Mouse (Mus musculus) CH12.LX (cell line): ENCODE results near the gene Zfp827. TPM values are rescaled to one million over a fixed set of nuclear protein-coding genes. Genes with fewer than 3 reads are reported as not detected.

Experiments
- DNase-seq: peaks from one replicate; pipeline ENCODE4 v3.0.0-alpha.2; 2013; ENCODE audit errors: extremely low read depth
- H3K27ac ChIP-seq: 2 replicates; pipeline ENCODE4 v1.5.1; 2012; ENCODE audit warnings: low read depth, mild to moderate bottlenecking, control low read depth, moderate library complexity; ENCODE audit not compliant: insufficient read depth
- H3K27me3 ChIP-seq: replicated peaks from 2 replicates; pipeline ENCODE3; 2012; ENCODE audit warnings: inconsistent platforms
- H3K36me3 ChIP-seq, 2 experiments: replicated peaks in 1 of 2; 2 replicates each; pipeline versions ENCODE3 to v1.6.1; 2012; ENCODE audit warnings: inconsistent platforms in 1 of 2, low read length in 1 of 2, mild to moderate bottlenecking in 1 of 2, mixed read lengths in 1 of 2, moderate library complexity in 1 of 2; ENCODE audit not compliant: control insufficient read depth in 1 of 2, insufficient read depth in 1 of 2
- H3K4me1 ChIP-seq, 2 experiments: 2 replicates each; pipeline ENCODE4 v1.6.1; 2012; ENCODE audit warnings: inconsistent platforms in 1 of 2, moderate library complexity in 1 of 2; ENCODE audit not compliant: insufficient read depth in 2 of 2, control insufficient read depth in 1 of 2
- H3K4me2 ChIP-seq: 2 replicates; pipeline ENCODE4 v1.6.1; 2012; ENCODE audit warnings: low read depth, mild to moderate bottlenecking, control low read depth; ENCODE audit not compliant: poor library complexity, insufficient read depth, severe bottlenecking
- H3K4me3 ChIP-seq, 3 experiments: fragments of 150-350 bp in 1 of 3; sonication (generic) in 1 of 3; replicated peaks in 1 of 3; 2 replicates each; pipeline versions ENCODE3 to v1.5.1; 2011 to 2012; ENCODE audit warnings: low read depth in 2 of 3, low read length in 2 of 3, mild to moderate bottlenecking in 2 of 3, moderate library complexity in 2 of 3, control low read depth in 1 of 3, improper control_type of control experiment in 1 of 3, inconsistent platforms in 1 of 3, mixed read lengths in 1 of 3; ENCODE audit not compliant: poor library complexity in 1 of 3
- H3K79me2 ChIP-seq: replicated peaks from 2 replicates; pipeline ENCODE4 v1.6.1; 2012; ENCODE audit warnings: mild to moderate bottlenecking, moderate library complexity; ENCODE audit not compliant: control insufficient read depth, poor library complexity, insufficient read depth, severe bottlenecking; ENCODE audit errors: extremely low read depth
- H3K9ac ChIP-seq: 2 replicates; pipeline ENCODE4 v1.6.1; 2012; ENCODE audit warnings: low read depth, mild to moderate bottlenecking, control low read depth, moderate library complexity; ENCODE audit not compliant: insufficient read depth
- H3K9me3 ChIP-seq: replicated peaks from 2 replicates; pipeline ENCODE3; 2012; ENCODE audit warnings: low read length, inconsistent platforms, mixed read lengths
- BHLHE40 ChIP-seq: IDR thresholded peaks from 2 replicates; pipeline ENCODE4 v1.6.1; 2011; ENCODE audit warnings: mild to moderate bottlenecking, low read depth, low read length, improper control_type of control experiment
- CHD1 ChIP-seq: IDR thresholded peaks from 2 replicates; pipeline ENCODE4 v1.6.1; 2012; ENCODE audit warnings: low read depth, low read length, improper control_type of control experiment, inconsistent platforms
- ETS1 ChIP-seq: conservative IDR thresholded peaks from 2 replicates; pipeline ENCODE4 v1.6.1; 2012; ENCODE audit warnings: low read depth, mild to moderate bottlenecking, inconsistent platforms, low read length, improper control_type of control experiment, moderate library complexity
- HCFC1 ChIP-seq: IDR thresholded peaks from 2 replicates; pipeline ENCODE4 v1.6.1; 2012; ENCODE audit warnings: low read depth, mild to moderate bottlenecking, inconsistent platforms, low read length, improper control_type of control experiment
- JUND ChIP-seq: conservative IDR thresholded peaks from 2 replicates; pipeline ENCODE4 v1.6.1; 2011; ENCODE audit warnings: low read depth, low read length, improper control_type of control experiment
- KAT2A ChIP-seq: IDR thresholded peaks from 2 replicates; pipeline ENCODE4 v1.6.1; 2012; ENCODE audit warnings: low read length, improper control_type of control experiment, inconsistent platforms; ENCODE audit not compliant: insufficient replicate concordance
- MAX ChIP-seq: IDR thresholded peaks from 2 replicates; pipeline ENCODE4 v1.6.1; 2011; ENCODE audit warnings: low read length, improper control_type of control experiment
- MAZ ChIP-seq: IDR thresholded peaks from 2 replicates; pipeline ENCODE4 v1.6.1; 2012; ENCODE audit warnings: low read depth, mild to moderate bottlenecking, inconsistent platforms, low read length, improper control_type of control experiment, moderate library complexity
- MEF2A ChIP-seq: IDR thresholded peaks from 2 replicates; pipeline ENCODE4 v1.6.1; 2014; ENCODE audit warnings: low read depth, mild to moderate bottlenecking, inconsistent platforms, low read length, improper control_type of control experiment, borderline replicate concordance
- MYC ChIP-seq: IDR thresholded peaks from 2 replicates; pipeline ENCODE4 v1.6.1; 2011; ENCODE audit warnings: low read depth, mild to moderate bottlenecking, improper control_type of control experiment, low read length
- NELFE ChIP-seq: IDR thresholded peaks from 2 replicates; pipeline ENCODE4 v1.6.1; 2011; ENCODE audit warnings: low read depth, low read length, improper control_type of control experiment
- NRF1 ChIP-seq: IDR thresholded peaks from 2 replicates; pipeline ENCODE4 v1.6.1; 2014; ENCODE audit warnings: low read depth, mild to moderate bottlenecking, inconsistent platforms, low read length, improper control_type of control experiment, moderate library complexity
- PAX5 ChIP-seq: IDR thresholded peaks from 2 replicates; pipeline ENCODE4 v1.6.1; 2012; ENCODE audit warnings: low read length, inconsistent platforms, mixed read lengths
- POLR2A ChIP-seq: IDR thresholded peaks from 2 replicates; pipeline ENCODE4 v1.6.1; 2011; ENCODE audit warnings: low read depth, mild to moderate bottlenecking, improper control_type of control experiment, low read length
- POLR2AphosphoS2 ChIP-seq: IDR thresholded peaks from 2 replicates; pipeline ENCODE4 v1.6.1; 2011; ENCODE audit warnings: low read depth, low read length, improper control_type of control experiment
- SIN3A ChIP-seq: IDR thresholded peaks from 2 replicates; pipeline ENCODE4 v1.6.1; 2012; ENCODE audit warnings: low read length, improper control_type of control experiment, inconsistent platforms
- SMC3 ChIP-seq: IDR thresholded peaks from 2 replicates; pipeline ENCODE4 v1.6.1; 2011; ENCODE audit warnings: low read depth, low read length, improper control_type of control experiment
- UBTF ChIP-seq: IDR thresholded peaks from 2 replicates; pipeline ENCODE4 v1.6.1; 2012; ENCODE audit warnings: low read depth, mild to moderate bottlenecking, inconsistent platforms, low read length, improper control_type of control experiment, moderate library complexity
- USF1 ChIP-seq: IDR thresholded peaks from 2 replicates; pipeline ENCODE4 v1.6.1; 2014; ENCODE audit warnings: low read depth, mild to moderate bottlenecking, inconsistent platforms, low read length, improper control_type of control experiment
- ZC3H11A ChIP-seq: IDR thresholded peaks from 2 replicates; pipeline ENCODE4 v1.6.1; 2012; ENCODE audit warnings: low read depth, mild to moderate bottlenecking, inconsistent platforms, low read length, improper control_type of control experiment
- ZKSCAN1 ChIP-seq: IDR thresholded peaks from 2 replicates; pipeline ENCODE4 v1.6.1; 2012; ENCODE audit warnings: low read depth, inconsistent platforms, low read length, improper control_type of control experiment, borderline replicate concordance
- ZMIZ1 ChIP-seq: IDR thresholded peaks from 2 replicates; pipeline ENCODE4 v1.6.1; 2012; ENCODE audit warnings: low read depth, mild to moderate bottlenecking, inconsistent platforms, low read length, improper control_type of control experiment
- ZNF384 ChIP-seq: IDR thresholded peaks from 2 replicates; pipeline ENCODE4 v1.6.1; 2012; ENCODE audit warnings: low read depth, low read length, improper control_type of control experiment, inconsistent platforms
- dilution Hi-C: fragments of 300-500 bp; cut with MboI; formaldehyde crosslinking; loops from 2 replicates; pipeline ENCODE4 v1.14.3; 2020; ENCODE audit warnings: low sequenced_read_pairs; ENCODE audit not compliant: extremely low pct_unique_long_range_greater_than_20kb, extremely low pct_ligation_motif_present
- in situ Hi-C: fragments of 300-500 bp; cut with MboI; formaldehyde crosslinking; loops from 3 replicates; pipeline ENCODE4 v1.14.3; 2019; ENCODE audit warnings: low sequenced_read_pairs, low pct_ligation_motif_present, low pct_unique_long_range_greater_than_20kb, mixed read lengths
- polyA plus RNA-seq: library from polyadenylated mRNA; unstranded; fragments of >175 nt; gene quantifications from 2 replicates; pipeline ENCODE4 v1.2.1, GENCODE M21; 2012; ENCODE audit warnings: low read depth; ENCODE audit not compliant: insufficient read length
- total RNA-seq, 2 experiments: library from RNA; depleted of rRNA; stranded (reverse); fragments of 300-350 nt in 1 of 2; fragments of >200 nt in 1 of 2; gene quantifications; 2 replicates each; pipeline ENCODE4 v1.2.3; 2012 to 2014

Zfp827 gene
- total and polyA plus RNA-seq, 3 experiments: 4.3 to 11.1 (median 7.8) TPM

GRCm38 (mm10) chr8:79175991-79176390 lies 147.8 kb downstream of the Zfp827 start:
- dilution Hi-C loops: no loop called here
- Histone ChIP-seq H3K79me2 (no peaks in the 10 kb centered on the region), H3K4me3 (no peak overlapping the region), H3K4me2 (no peak overlapping the region), H3K4me1 (peaks cover 0 to 20% of the 10 kb centered on the region in 2 experiments; a peak in 2 of 4 replicates), H3K9me3 (no peaks in the 10 kb centered on the region), H3K27ac (no peak overlapping the region), H3K9ac (no peak overlapping the region), H3K36me3 (peaks cover 47 to 86% of the 10 kb centered on the region in 2 experiments), H3K27me3 (no peaks in the 10 kb centered on the region)
- no peak for DNase-seq
- no peak for TF ChIP-seq ETS1
- TF ChIP-seq POLR2A: no peak
- TF ChIP-seq UBTF: no peak
- TF ChIP-seq NELFE: no peak
- TF ChIP-seq USF1: no peak
- no peak for TF ChIP-seq HCFC1
- TF ChIP-seq ZNF384: no peak
- no peak for TF ChIP-seq KAT2A
- TF ChIP-seq MAX: no peak
- TF ChIP-seq MAZ: no peak
- in situ Hi-C loops: no loop called here

- TF ChIP-seq ZMIZ1: no peak
- TF ChIP-seq PAX5: no peak
- no peak for TF ChIP-seq ZC3H11A
- no peak for TF ChIP-seq POLR2AphosphoS2
- no peak for TF ChIP-seq ETS1
- no peak for TF ChIP-seq MYC
- no peak for TF ChIP-seq CHD1
- no peak for TF ChIP-seq POLR2A
- TF ChIP-seq NRF1: no peak
- TF ChIP-seq KAT2A: no peak
- TF ChIP-seq BHLHE40: no peak
- TF ChIP-seq JUND: no peak
- TF ChIP-seq ZKSCAN1: no peak
- no peak for TF ChIP-seq SIN3A
- no peak for TF ChIP-seq MEF2A
- no peak for TF ChIP-seq SMC3
- in situ Hi-C loops: no loop called here
Observed at GRCm38 (mm10) chr8:79179678-79180077, 151.4 kb downstream of the Zfp827 start.

More at GRCm38 (mm10) chr8:79179678-79180077, 151.4 kb downstream of the Zfp827 start:
- Histone ChIP-seq H3K36me3 (peaks cover 69 to 98% of the 10 kb centered on the region in 2 experiments), H3K4me2 (no peak overlapping the region), H3K4me3 (no peak overlapping the region), H3K27me3 (no peaks in the 10 kb centered on the region), H3K27ac (no peak overlapping the region), H3K9me3 (no peaks in the 10 kb centered on the region), H3K9ac (no peak overlapping the region), H3K79me2 (no peaks in the 10 kb centered on the region), H3K4me1 (peaks cover 0 to 2% of the 10 kb centered on the region in 2 experiments; a peak in 1 of 4 replicates)
- no peak for DNase-seq
- dilution Hi-C loops: no loop called here
